Mouse (Mus musculus) CH12.LX (cell line): ENCODE results near the gene Ear1. TPM values are rescaled to one million over a fixed set of nuclear protein-coding genes. Genes with fewer than 3 reads are reported as not detected.
"Not testable (repeated sequence)": the region's sequence is repeated elsewhere in the genome, so short reads cannot be mapped to it uniquely, and the experiment has no call there.

Experiments
- DNase-seq: peaks from one replicate; pipeline ENCODE4 v3.0.0-alpha.2; 2013; ENCODE audit errors: extremely low read depth
- H3K27ac ChIP-seq: 2 replicates; pipeline ENCODE4 v1.5.1; 2012; ENCODE audit warnings: low read depth, mild to moderate bottlenecking, control low read depth, moderate library complexity; ENCODE audit not compliant: insufficient read depth
- H3K27me3 ChIP-seq: replicated peaks from 2 replicates; pipeline ENCODE3; 2012; ENCODE audit warnings: inconsistent platforms
- H3K36me3 ChIP-seq, 2 experiments: replicated peaks in 1 of 2; 2 replicates each; pipeline versions ENCODE3 to v1.6.1; 2012; ENCODE audit warnings: inconsistent platforms in 1 of 2, low read length in 1 of 2, mild to moderate bottlenecking in 1 of 2, mixed read lengths in 1 of 2, moderate library complexity in 1 of 2; ENCODE audit not compliant: control insufficient read depth in 1 of 2, insufficient read depth in 1 of 2
- H3K4me1 ChIP-seq, 2 experiments: 2 replicates each; pipeline ENCODE4 v1.6.1; 2012; ENCODE audit warnings: inconsistent platforms in 1 of 2, moderate library complexity in 1 of 2; ENCODE audit not compliant: insufficient read depth in 2 of 2, control insufficient read depth in 1 of 2
- H3K4me2 ChIP-seq: 2 replicates; pipeline ENCODE4 v1.6.1; 2012; ENCODE audit warnings: low read depth, mild to moderate bottlenecking, control low read depth; ENCODE audit not compliant: poor library complexity, insufficient read depth, severe bottlenecking
- H3K4me3 ChIP-seq, 3 experiments: fragments of 150-350 bp in 1 of 3; sonication (generic) in 1 of 3; replicated peaks in 1 of 3; 2 replicates each; pipeline versions ENCODE3 to v1.5.1; 2011 to 2012; ENCODE audit warnings: low read depth in 2 of 3, low read length in 2 of 3, mild to moderate bottlenecking in 2 of 3, moderate library complexity in 2 of 3, control low read depth in 1 of 3, improper control_type of control experiment in 1 of 3, inconsistent platforms in 1 of 3, mixed read lengths in 1 of 3; ENCODE audit not compliant: poor library complexity in 1 of 3
- H3K79me2 ChIP-seq: replicated peaks from 2 replicates; pipeline ENCODE4 v1.6.1; 2012; ENCODE audit warnings: mild to moderate bottlenecking, moderate library complexity; ENCODE audit not compliant: control insufficient read depth, poor library complexity, insufficient read depth, severe bottlenecking; ENCODE audit errors: extremely low read depth
- H3K9ac ChIP-seq: 2 replicates; pipeline ENCODE4 v1.6.1; 2012; ENCODE audit warnings: low read depth, mild to moderate bottlenecking, control low read depth, moderate library complexity; ENCODE audit not compliant: insufficient read depth
- H3K9me3 ChIP-seq: replicated peaks from 2 replicates; pipeline ENCODE3; 2012; ENCODE audit warnings: low read length, inconsistent platforms, mixed read lengths
- CTCF ChIP-seq, 2 experiments: IDR thresholded peaks in 1 of 2; conservative IDR thresholded peaks in 1 of 2; 2 replicates each; pipeline ENCODE4 v1.5.1; 2011 to 2012; ENCODE audit warnings: low read depth in 2 of 2, low read length in 2 of 2, improper control_type of control experiment in 1 of 2, inconsistent platforms in 1 of 2, mild to moderate bottlenecking in 1 of 2, moderate library complexity in 1 of 2
- RAD21 ChIP-seq: IDR thresholded peaks from 2 replicates; pipeline ENCODE4 v1.6.1; 2011; ENCODE audit warnings: low read depth, mild to moderate bottlenecking, low read length, improper control_type of control experiment, moderate library complexity
- SMC3 ChIP-seq: IDR thresholded peaks from 2 replicates; pipeline ENCODE4 v1.6.1; 2011; ENCODE audit warnings: low read depth, low read length, improper control_type of control experiment
- dilution Hi-C: fragments of 300-500 bp; cut with MboI; formaldehyde crosslinking; loops from 2 replicates; pipeline ENCODE4 v1.14.3; 2020; ENCODE audit warnings: low sequenced_read_pairs; ENCODE audit not compliant: extremely low pct_unique_long_range_greater_than_20kb, extremely low pct_ligation_motif_present
- in situ Hi-C: fragments of 300-500 bp; cut with MboI; formaldehyde crosslinking; loops from 3 replicates; pipeline ENCODE4 v1.14.3; 2019; ENCODE audit warnings: low sequenced_read_pairs, low pct_ligation_motif_present, low pct_unique_long_range_greater_than_20kb, mixed read lengths
- polyA plus RNA-seq: library from polyadenylated mRNA; unstranded; fragments of >175 nt; gene quantifications from 2 replicates; pipeline ENCODE4 v1.2.1, GENCODE M21; 2012; ENCODE audit warnings: low read depth; ENCODE audit not compliant: insufficient read length
- total RNA-seq, 2 experiments: library from RNA; depleted of rRNA; stranded (reverse); fragments of 300-350 nt in 1 of 2; fragments of >200 nt in 1 of 2; gene quantifications; 2 replicates each; pipeline ENCODE4 v1.2.3; 2012 to 2014

The Ear1 gene
- total and polyA plus RNA-seq, 3 experiments: not detected

DNA sequence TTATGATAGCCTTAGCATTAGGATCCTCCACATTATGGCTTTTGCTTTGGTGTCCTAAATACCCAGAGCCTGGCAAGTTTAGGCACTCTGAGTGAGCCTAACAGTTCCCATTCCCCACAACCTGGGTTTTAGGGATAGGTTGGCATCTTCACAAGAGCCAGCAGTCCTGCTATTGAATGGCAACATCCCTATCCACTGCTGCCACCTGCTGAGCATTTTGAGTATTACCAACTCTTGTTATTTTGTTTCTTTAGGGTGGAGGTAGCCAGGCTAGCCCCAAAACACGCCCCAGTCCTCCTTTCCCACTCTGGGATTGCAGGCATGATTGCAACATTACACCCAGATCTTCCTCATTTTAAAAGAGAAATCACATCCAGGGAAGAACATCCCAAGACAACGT is 14.8 kb downstream of the Ear1 start:
- H3K4me1 ChIP-seq, H3K79me2 ChIP-seq, dilution Hi-C loops, in situ Hi-C loops, H3K4me3 ChIP-seq, H3K9me3 ChIP-seq, H3K27me3 ChIP-seq, DNase-seq, H3K9ac ChIP-seq, H3K36me3 ChIP-seq, H3K27ac ChIP-seq, H3K4me2 ChIP-seq: not testable (repeated sequence)
- TF ChIP-seq RAD21 (peak; percentile 44), SMC3 (peak; percentile 15; the same call in 1 of the 2 replicates), CTCF (conservative IDR thresholded peaks at IDR 0.05 in 1 of 2, IDR thresholded peaks at IDR 0.05 in 1 of 2; ENCODE audit: low read depth in 2 of 2, low read length in 2 of 2) (peak in 1 of 2 experiments; percentile 50; a peak in 2 of 4 replicates)

DNA sequence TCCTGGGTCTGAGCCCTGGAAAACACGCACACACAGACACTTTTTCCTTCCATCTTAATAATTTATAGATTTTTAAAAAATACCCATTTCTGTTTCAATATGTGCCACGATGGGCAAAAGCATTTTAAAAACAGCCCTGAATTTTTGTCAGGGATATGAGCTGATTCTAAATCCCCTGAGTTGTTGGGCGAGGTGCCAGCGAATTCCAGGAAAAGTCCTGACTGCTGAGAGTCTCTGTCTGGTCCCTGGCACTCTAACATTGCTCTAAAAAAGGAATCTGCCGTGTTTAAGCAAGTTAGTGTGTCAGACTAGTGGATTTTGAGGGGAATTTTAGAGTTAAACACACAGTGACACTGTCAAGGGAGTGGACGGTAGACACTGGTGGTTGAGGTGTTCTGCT is 15.9 kb downstream of the Ear1 start:
- H3K27me3 ChIP-seq, H3K36me3 ChIP-seq, H3K9me3 ChIP-seq, in situ Hi-C loops, DNase-seq, H3K4me1 ChIP-seq, H3K4me3 ChIP-seq, H3K79me2 ChIP-seq, H3K27ac ChIP-seq, dilution Hi-C loops, H3K4me2 ChIP-seq, H3K9ac ChIP-seq: not testable (repeated sequence)

DNA sequence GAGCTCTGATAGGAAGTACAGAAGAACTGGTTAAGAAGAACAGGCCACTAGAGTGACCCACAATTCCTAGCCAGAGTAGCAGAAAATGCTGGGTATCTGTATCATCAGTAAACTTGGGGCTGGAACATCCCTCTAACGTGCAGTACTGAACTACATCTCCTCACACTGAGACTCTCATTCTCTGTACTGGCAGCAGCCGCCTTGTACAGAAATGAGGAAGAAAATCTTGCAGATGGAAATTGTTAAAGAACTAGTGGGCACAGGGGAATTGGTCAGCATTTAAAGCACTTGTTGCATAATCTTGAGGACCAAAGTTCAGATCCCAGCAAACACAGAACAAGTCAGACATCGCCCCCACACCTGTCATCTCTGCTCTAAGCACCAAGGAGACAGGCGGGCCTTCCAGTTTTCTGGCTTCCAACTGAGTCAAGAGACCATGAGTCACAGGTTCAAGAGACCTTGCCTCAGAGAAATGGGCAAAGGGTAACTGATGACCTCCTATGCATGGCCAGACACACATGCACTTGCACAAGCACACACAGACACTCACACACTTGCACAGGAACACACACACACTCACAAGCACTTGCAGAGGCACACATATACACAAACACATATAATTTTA is 31.3 kb downstream of the Ear1 start:
- H3K4me1 ChIP-seq, dilution Hi-C loops, H3K4me2 ChIP-seq, H3K9ac ChIP-seq, H3K4me3 ChIP-seq, H3K79me2 ChIP-seq, DNase-seq, in situ Hi-C loops, H3K27me3 ChIP-seq, H3K9me3 ChIP-seq, H3K36me3 ChIP-seq, H3K27ac ChIP-seq: not testable (repeated sequence)

DNA sequence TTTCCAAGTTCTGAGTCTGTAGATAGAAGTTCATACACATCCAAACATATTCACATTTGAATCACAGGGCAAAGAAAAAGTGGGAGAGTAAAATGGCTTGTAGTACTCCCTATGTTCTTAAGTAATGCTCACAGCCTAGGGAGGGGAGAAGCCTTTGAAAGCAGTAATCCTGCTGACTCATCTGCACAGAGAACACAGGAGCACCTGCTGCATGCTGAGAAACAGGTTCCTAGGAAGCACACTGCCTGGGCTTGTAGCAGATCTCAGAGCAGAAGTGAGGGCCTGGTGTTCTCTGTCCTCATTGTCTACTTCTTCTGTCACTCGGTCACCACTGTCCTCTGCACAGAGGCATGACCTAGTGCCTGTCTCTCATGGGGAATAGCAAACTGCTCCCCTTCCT is 34.3 kb downstream of the Ear1 start:
- H3K4me2 ChIP-seq, H3K4me3 ChIP-seq, in situ Hi-C loops, H3K27me3 ChIP-seq, DNase-seq, H3K9ac ChIP-seq, H3K4me1 ChIP-seq, H3K9me3 ChIP-seq, H3K36me3 ChIP-seq, H3K79me2 ChIP-seq, dilution Hi-C loops, H3K27ac ChIP-seq: not testable (repeated sequence)

DNA sequence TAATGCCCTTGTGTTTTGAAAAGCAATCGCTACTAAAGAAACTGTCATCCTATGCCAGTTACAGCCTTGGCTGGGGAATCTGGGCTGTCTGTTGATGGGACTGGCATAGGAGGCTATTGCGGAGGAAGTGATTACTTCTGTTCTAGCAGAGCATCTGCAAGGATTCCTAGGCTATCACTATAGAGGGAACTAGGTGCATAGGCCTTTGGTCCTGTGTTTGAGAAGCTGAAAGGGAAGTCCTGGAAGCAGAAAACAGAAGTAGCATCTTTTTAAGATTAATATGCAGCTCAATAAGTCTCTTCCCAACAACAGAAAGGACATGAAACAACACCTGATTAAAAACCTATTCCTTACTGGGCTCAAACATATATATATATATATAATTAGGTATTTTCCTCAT is 40.0 kb downstream of the Ear1 start:
- H3K4me1 ChIP-seq, H3K27me3 ChIP-seq, H3K4me3 ChIP-seq, H3K9me3 ChIP-seq, dilution Hi-C loops, H3K27ac ChIP-seq, H3K36me3 ChIP-seq, H3K79me2 ChIP-seq, H3K4me2 ChIP-seq, H3K9ac ChIP-seq, DNase-seq, in situ Hi-C loops: not testable (repeated sequence)

DNA sequence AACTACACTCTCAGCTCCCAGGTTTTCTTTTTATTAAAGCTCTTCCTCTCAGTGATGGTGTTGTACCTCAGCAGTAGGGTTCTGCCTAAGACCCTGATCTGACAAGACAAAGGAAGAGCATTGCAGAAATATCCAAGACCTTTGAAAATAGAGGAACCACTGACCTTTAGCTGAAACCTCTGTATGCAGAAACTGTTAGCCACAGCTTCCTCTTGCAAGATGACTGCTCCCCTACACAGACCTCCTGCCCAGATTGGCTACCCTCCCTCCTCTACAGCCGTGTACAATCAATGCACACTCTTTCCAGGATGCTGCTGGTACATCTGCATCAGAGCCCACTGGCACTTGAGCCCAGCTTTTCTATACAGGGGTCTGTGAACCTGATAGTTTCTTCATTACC is 44.9 kb downstream of the Ear1 start:
- H3K79me2 ChIP-seq, H3K4me2 ChIP-seq, H3K9ac ChIP-seq, H3K27me3 ChIP-seq, in situ Hi-C loops, H3K4me3 ChIP-seq, H3K4me1 ChIP-seq, H3K9me3 ChIP-seq, dilution Hi-C loops, H3K27ac ChIP-seq, H3K36me3 ChIP-seq: not testable (repeated sequence)
- peak; percentile 39 for DNase-seq
